Mouse (Mus musculus) heart, embryonic 13.5 days (tissue): Measurements from ENCODE around the gene Spint3. TPM values are rescaled to one million over a fixed set of nuclear protein-coding genes. Genes with fewer than 3 reads are reported as not detected.

Source experiments
- ATAC-seq: fragments of 200-750 bp; cut with Nextera tagmentation; 2 replicates; pipeline ENCODE4 v1.8.0; 2017; ENCODE audit warnings: moderate TSS enrichment; ENCODE audit not compliant: insufficient number of reproducible peaks, low FRiP score, low TSS enrichment; ENCODE audit errors: extremely low read depth
- H3K27ac ChIP-seq: fragments of 300-500 bp; sonication (generic); replicated peaks from 2 replicates; pipeline ENCODE4 v1.5.1; 2015; ENCODE audit warnings: moderate library complexity, mild to moderate bottlenecking, inconsistent platforms
- H3K27me3 ChIP-seq: fragments of 300-500 bp; sonication (generic); replicated peaks from 2 replicates; pipeline ENCODE4 v1.6.1; 2015; ENCODE audit warnings: mild to moderate bottlenecking, inconsistent platforms
- H3K36me3 ChIP-seq: fragments of 300-500 bp; sonication (generic); 2 replicates; pipeline ENCODE4 v1.6.1; 2015; ENCODE audit warnings: mild to moderate bottlenecking, inconsistent platforms
- H3K4me1 ChIP-seq: fragments of 300-500 bp; sonication (generic); 2 replicates; pipeline ENCODE4 v1.6.1; 2015; ENCODE audit warnings: inconsistent platforms
- H3K4me2 ChIP-seq: fragments of 300-500 bp; sonication (generic); 2 replicates; pipeline ENCODE4 v1.6.1; 2015; ENCODE audit warnings: inconsistent platforms, mild to moderate bottlenecking, moderate library complexity
- H3K4me3 ChIP-seq: fragments of 300-500 bp; sonication (generic); 2 replicates; pipeline ENCODE4 v1.5.1; 2015; ENCODE audit warnings: moderate library complexity, mild to moderate bottlenecking, inconsistent platforms
- H3K9ac ChIP-seq: fragments of 300-500 bp; sonication (generic); 2 replicates; pipeline ENCODE4 v1.6.1; 2015; ENCODE audit warnings: inconsistent platforms, mild to moderate bottlenecking, moderate library complexity
- H3K9me3 ChIP-seq: fragments of 300-500 bp; sonication (generic); 2 replicates; pipeline ENCODE4 v1.6.1; 2016; ENCODE audit warnings: inconsistent platforms
- WGBS: fragments of 180-500 bp; shearing (Covaris S2); methylation state at CpG from one replicate; pipeline ENCODE4 v1.1.7; 2015; ENCODE audit warnings: mixed read lengths; 5-methylcytosine and 5-hydroxymethylcytosine counted together
- polyA plus RNA-seq: library from polyadenylated mRNA; unstranded; fragments of >200 nt; fragmentation: Nextera tagmentation; extraction: Ambion mirVana; gene quantifications from 2 replicates; pipeline ENCODE4 v1.2.1, GENCODE M21; 2015

The Spint3 gene
- polyA plus RNA-seq, 1 experiment from 2014 or later = not detected

- Histone ChIP-seq H3K9me3 (peaks cover 18% of the 10 kb centered on the region), H3K27ac (no peak overlapping the region), H3K4me2 (no peak overlapping the region), H3K27me3 (peaks cover 24% of the 10 kb centered on the region), H3K4me3 (no peak overlapping the region), H3K36me3 (no peaks in the 10 kb centered on the region), H3K4me1 (peaks cover 9% of the 10 kb centered on the region), H3K9ac (no peak overlapping the region)
- no peak for ATAC-seq
- 70% methylated on average over 10 of the region's 10 CpGs for WGBS
These were observed 49.9 kb downstream of the Spint3 start for GRCm38 (mm10) chr2:164523301-164523773.

GRCm38 (mm10) chr2:164522280-164522679 is 51.0 kb downstream of the Spint3 start:
- 19% methylated on average over 8 of the region's 8 CpGs for WGBS
- no peak overlapping the region for H3K27ac ChIP-seq
- no peak overlapping the region for H3K4me2 ChIP-seq

GRCm38 (mm10) chr2:164521841-164522240 is 51.4 kb downstream of the Spint3 start:
- H3K9ac ChIP-seq = no peak overlapping the region
- no peaks in the 10 kb centered on the region for H3K36me3 ChIP-seq
- no peak overlapping the region for H3K4me2 ChIP-seq
- peaks cover 24% of the 10 kb centered on the region for H3K27me3 ChIP-seq
- 16% methylated on average over 11 of the region's 11 CpGs for WGBS
- H3K4me3 ChIP-seq = no peak overlapping the region
- no peak overlapping the region for H3K27ac ChIP-seq
- ATAC-seq = no peak
- peaks cover 16% of the 10 kb centered on the region for H3K4me1 ChIP-seq
- peaks cover 18% of the 10 kb centered on the region for H3K9me3 ChIP-seq

More at GRCm38 (mm10) chr2:164522280-164522679, 51.0 kb downstream of the Spint3 start:
- Histone ChIP-seq H3K9ac (no peak overlapping the region), H3K4me3 (no peak overlapping the region), H3K36me3 (no peaks in the 10 kb centered on the region), H3K4me1 (peaks cover 16% of the 10 kb centered on the region), H3K27me3 (peaks cover 24% of the 10 kb centered on the region), H3K9me3 (peaks cover 18% of the 10 kb centered on the region)
- ATAC-seq = no peak

GRCm38 (mm10) chr2:164520782-164521181 is 52.5 kb downstream of the Spint3 start:
- H3K36me3 ChIP-seq = no peaks in the 10 kb centered on the region
- H3K27ac ChIP-seq = no peak overlapping the region
- H3K27me3 ChIP-seq = peaks cover 24% of the 10 kb centered on the region
- 7% methylated on average over 3 of the region's 3 CpGs for WGBS
- H3K9me3 ChIP-seq = peaks cover 10% of the 10 kb centered on the region
- no peak for ATAC-seq
- H3K4me1 ChIP-seq = peaks cover 16% of the 10 kb centered on the region
- H3K9ac ChIP-seq = no peak overlapping the region
- no peak overlapping the region for H3K4me3 ChIP-seq
- no peak overlapping the region for H3K4me2 ChIP-seq

Other genes starting within 250 kb of the Spint3 start
- not detected in 2 replicates for gene Svs5, start 240.7 kb downstream of the Spint3 start, polyA plus RNA-seq
- 0.90 and 1.8 TPM in 2 replicates for gene Slpi, start 184.4 kb downstream of the Spint3 start, polyA plus RNA-seq
- 0.21 and 0.23 TPM in 2 replicates for gene Rbpjl, start 170.3 kb downstream of the Spint3 start, polyA plus RNA-seq
- 5.2 and 7.7 TPM in 2 replicates for gene Matn4, start 168.3 kb downstream of the Spint3 start, polyA plus RNA-seq
- 36.6 and 46.5 TPM in 2 replicates for gene Sdc4, start 129.6 kb downstream of the Spint3 start, polyA plus RNA-seq
- 37.2 and 43.0 TPM in 2 replicates for gene Sys1, start 116.5 kb downstream of the Spint3 start, polyA plus RNA-seq
- gene Gm20458, start 112.5 kb downstream of the Spint3 start, polyA plus RNA-seq = 8.7 and 11.7 TPM in 2 replicates
- gene Trp53tg5, start 99.7 kb downstream of the Spint3 start, polyA plus RNA-seq = not detected in 2 replicates
- 8.9 and 17.9 TPM in 2 replicates for gene Dbndd2, start 87.4 kb downstream of the Spint3 start, polyA plus RNA-seq
- gene Pigt, start 75.9 kb downstream of the Spint3 start, polyA plus RNA-seq = 53.0 and 54.5 TPM in 2 replicates
- gene Wfdc2, start 11.0 kb downstream of the Spint3 start, polyA plus RNA-seq = 11.1 and 12.7 TPM in 2 replicates
- 0.44 TPM in 1 of 2 replicates, not detected in the other for gene Wfdc6a, start 12.0 kb upstream of the Spint3 start, polyA plus RNA-seq
- not detected in 2 replicates for gene Eppin, start 20.1 kb upstream of the Spint3 start, polyA plus RNA-seq
- not detected in 2 replicates for gene Wfdc6b, start 40.1 kb upstream of the Spint3 start, polyA plus RNA-seq
- not detected in 2 replicates for gene Wfdc8, start 40.2 kb upstream of the Spint3 start, polyA plus RNA-seq
- not detected in 2 replicates for gene Wfdc16, start 65.3 kb upstream of the Spint3 start, polyA plus RNA-seq
- not detected in 2 replicates for gene Wfdc10, start 82.6 kb upstream of the Spint3 start, polyA plus RNA-seq
- not detected in 2 replicates for gene Wfdc9, start 83.1 kb upstream of the Spint3 start, polyA plus RNA-seq
- gene Wfdc11, start 100.6 kb upstream of the Spint3 start, polyA plus RNA-seq = not detected in 2 replicates
- not detected in 2 replicates for gene Wfdc13, start 111.6 kb upstream of the Spint3 start, polyA plus RNA-seq
- gene Spint4, start 125.0 kb upstream of the Spint3 start, polyA plus RNA-seq = not detected in 2 replicates
- not detected in 2 replicates for gene Spint5, start 141.8 kb upstream of the Spint3 start, polyA plus RNA-seq
- gene Wfdc3, start 172.5 kb upstream of the Spint3 start, polyA plus RNA-seq = 0.27 and 0.28 TPM in 2 replicates
- 55.0 and 56.9 TPM in 2 replicates for gene Dnttip1, start 172.5 kb upstream of the Spint3 start, polyA plus RNA-seq
- gene Ube2c, start 196.4 kb upstream of the Spint3 start, polyA plus RNA-seq = 434 and 464 TPM in 2 replicates
- gene Tnnc2, start 206.5 kb upstream of the Spint3 start, polyA plus RNA-seq = 1.0 and 3.8 TPM in 2 replicates
- 26.7 and 31.8 TPM in 2 replicates for gene Snx21, start 212.4 kb upstream of the Spint3 start, polyA plus RNA-seq
- 12.0 and 18.0 TPM in 2 replicates for gene Acot8, start 231.4 kb upstream of the Spint3 start, polyA plus RNA-seq
- gene Zswim3, start 231.6 kb upstream of the Spint3 start, polyA plus RNA-seq = 5.0 and 5.4 TPM in 2 replicates
- 8.7 and 9.0 TPM in 2 replicates for gene Zswim1, start 249.2 kb upstream of the Spint3 start, polyA plus RNA-seq